22 mouse cellular contexts compared by ENCODE assay signal in the genomic region with DNA sequence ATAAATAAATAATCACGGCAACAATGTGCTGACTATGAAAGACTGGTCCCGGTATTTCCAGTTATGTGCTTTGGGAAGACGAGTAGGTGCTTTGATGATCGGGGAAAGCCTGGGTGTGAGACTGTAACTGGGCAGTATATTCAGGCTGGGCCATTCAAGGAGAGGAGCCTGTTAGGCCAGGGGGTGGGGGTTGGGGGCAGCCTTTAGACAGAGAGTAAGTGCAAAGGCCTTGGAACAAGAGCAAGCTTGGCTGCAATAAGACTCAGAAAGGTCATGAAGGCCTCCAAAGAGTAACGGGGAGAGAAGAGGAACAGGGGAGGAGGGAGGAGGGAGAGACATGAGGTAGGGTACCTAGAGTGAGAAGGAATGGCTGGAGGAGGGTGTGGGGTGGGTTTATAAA. TPM values are rescaled to one million over a fixed set of nuclear protein-coding genes. Genes with fewer than 3 reads are reported as not detected.
DNase-seq lines count a peak whose midpoint lies in the region; ATAC-seq lines count a peak whose summit lies in the region.
"Had no signal": no experiment of that assay in that cellular context is flagged by ENCODE, and none has a peak within 500 bp of the region (broad histone marks: within the 10 kb centered on the region; RNA-seq: fewer than 3 reads in every experiment).

No protein-coding gene starts in this region.

- no peak overlapping the region for H3K4me2 ChIP-seq in midbrain, embryonic 11.5 days
- no peak overlapping the region for H3K4me2 ChIP-seq in midbrain, embryonic 14.5 days (ENCODE audit: low read length)
- H3K4me2 ChIP-seq: embryonic facial prominence, embryonic 12.5 days; forebrain, embryonic 13.5 days; forebrain, embryonic 15.5 days had no signal

- H3K27me3 ChIP-seq in midbrain, embryonic 11.5 days (ENCODE audit: control insufficient read depth, insufficient read depth, low read length), result no peaks in the 10 kb centered on the region
- H3K27me3 ChIP-seq in midbrain, embryonic 14.5 days (ENCODE audit: control insufficient read depth, insufficient read depth, low read length), result no peaks in the 10 kb centered on the region
- H3K27me3 ChIP-seq: CH12.LX; embryonic facial prominence, embryonic 12.5 days; forebrain, embryonic 13.5 days; forebrain, embryonic 15.5 days; Patski had no signal

- no peak overlapping the region for H3K9ac ChIP-seq in midbrain, embryonic 11.5 days (ENCODE audit: low read length)
- H3K9ac ChIP-seq in midbrain, embryonic 14.5 days (replicated peaks; ENCODE audit: low read length), result no peak overlapping the region
- H3K9ac ChIP-seq: embryonic facial prominence, embryonic 12.5 days; forebrain, embryonic 13.5 days; forebrain, embryonic 15.5 days; forebrain, postnatal 0 days had no signal

- ATAC-seq in midbrain, embryonic 11.5 days (ENCODE audit: low FRiP score), result no peak
- no peak for ATAC-seq in midbrain, embryonic 14.5 days (ENCODE audit: low FRiP score, low TSS enrichment)
- ATAC-seq: activated CD4-positive, CD25-positive, alpha-beta regulatory T cell, adult 4 months; CD4-positive, CD25-positive, alpha-beta regulatory T cell, adult 4 months; forebrain, embryonic 13.5 days; forebrain, embryonic 15.5 days; forebrain, postnatal 0 days; Patski had no signal

- DNase-seq in adrenal gland, adult 2 months, result peak; percentile 59
- no peak for DNase-seq in adrenal gland, postnatal 4 days (ENCODE audit: low spot score in 2 of 2)
- DNase-seq in adrenal gland, postnatal 14 days, result peak; percentile 58
- DNase-seq in adrenal gland, adult 18-20 months (ENCODE audit: low spot score in 2 of 2), result no peak
- peak; percentile 79 for DNase-seq in midbrain, embryonic 11.5 days (ENCODE audit: low spot score, missing footprints)
- DNase-seq in midbrain, embryonic 14.5 days, result no peak
- DNase-seq: B cell, adult 2 months; cerebellum, adult 11 months; cerebellum, adult 18-20 months; cerebellum, adult 8-10 months; cerebellum, adult 9-11 months; cerebellum, postnatal 25 days; forebrain, postnatal 0 days had no signal

- H3K36me3 ChIP-seq in midbrain, embryonic 11.5 days (ENCODE audit: control insufficient read depth, insufficient read depth, low read length), result no peaks in the 10 kb centered on the region
- H3K36me3 ChIP-seq in midbrain, embryonic 14.5 days (ENCODE audit: control insufficient read depth, insufficient read depth, low read length), result no peaks in the 10 kb centered on the region
- H3K36me3 ChIP-seq: embryonic facial prominence, embryonic 12.5 days; forebrain, embryonic 15.5 days had no signal

- H3K9me3 ChIP-seq in midbrain, embryonic 11.5 days (ENCODE audit: control insufficient read depth, low read length), result no peaks in the 10 kb centered on the region
- H3K9me3 ChIP-seq in midbrain, embryonic 14.5 days (ENCODE audit: control insufficient read depth, low read length), result no peaks in the 10 kb centered on the region
- H3K9me3 ChIP-seq: embryonic facial prominence, embryonic 10.5 days; embryonic facial prominence, embryonic 12.5 days; forebrain, embryonic 13.5 days; forebrain, embryonic 15.5 days; G1E had no signal

- peaks cover 2% of the 10 kb centered on the region; the same call in 1 of the 2 replicates for H3K4me1 ChIP-seq in midbrain, embryonic 11.5 days (ENCODE audit: control insufficient read depth, insufficient read depth, low read length)
- H3K4me1 ChIP-seq in midbrain, embryonic 14.5 days (ENCODE audit: control insufficient read depth, insufficient read depth, low read length), result peaks cover 10% of the 10 kb centered on the region; the same call in 1 of the 2 replicates
- H3K4me1 ChIP-seq: embryonic facial prominence, embryonic 12.5 days had no signal

- WGBS in midbrain, embryonic 11.5 days, result 90% methylated on average over 5 of the region's 5 CpGs
- 84% methylated on average over 5 of the region's 5 CpGs for WGBS in midbrain, embryonic 14.5 days

- H3K4me3 ChIP-seq in midbrain, embryonic 11.5 days (ENCODE audit: low read depth, low read length), result no peak overlapping the region
- H3K4me3 ChIP-seq in midbrain, embryonic 14.5 days (replicated peaks; ENCODE audit: low read depth, low read length), result no peak overlapping the region
- H3K4me3 ChIP-seq: embryonic facial prominence, embryonic 10.5 days; embryonic facial prominence, embryonic 12.5 days; forebrain, embryonic 13.5 days; forebrain, embryonic 15.5 days had no signal

- H3K27ac ChIP-seq in midbrain, embryonic 11.5 days (ENCODE audit: low read depth, low read length), result no peak overlapping the region
- no peak overlapping the region for H3K27ac ChIP-seq in midbrain, embryonic 14.5 days (replicated peaks; ENCODE audit: low read depth, low read length)
- H3K27ac ChIP-seq: embryonic facial prominence, embryonic 10.5 days; embryonic facial prominence, embryonic 12.5 days; forebrain, embryonic 13.5 days; forebrain, embryonic 15.5 days had no signal

RNA-seq across cellular contexts. Expression of gene Ran, which starts 4.3 kb away (rescaled TPM):
- 100 to 1,000 TPM; 191 to 217 TPM for total RNA-seq in adrenal gland, adult 2 months (2021)
- 53.7 and 71.2 TPM in 2 replicates for polyA plus RNA-seq in adrenal gland, adult 2 months (2012; rRNA removed)
- 100 to 1,000 TPM; 218 to 237 TPM for total RNA-seq in adrenal gland, postnatal 4 days (2021)
- 212 and 219 TPM in 2 replicates for total RNA-seq in adrenal gland, postnatal 14 days (2021)
- total RNA-seq in adrenal gland, adult 18-20 months (2021), result 100 to 1,000 TPM; 185 to 226 TPM
- polyA plus RNA-seq in midbrain, embryonic 11.5 days (2014; fragmentation: Nextera tagmentation; extraction: Ambion mirVana), result 948 and 951 TPM in 2 replicates
- 391 and 451 TPM in 2 replicates for polyA plus RNA-seq in midbrain, embryonic 14.5 days (2014; fragmentation: Nextera tagmentation; extraction: Ambion mirVana)

RNA-seq across cellular contexts. Expression of gene Stx2, which starts 7.2 kb away (rescaled TPM):
- total RNA-seq in adrenal gland, adult 2 months (2021), result 10 to 100 TPM; 25.4 to 25.9 TPM
- polyA plus RNA-seq in adrenal gland, adult 2 months (2012; rRNA removed), result 21.5 and 22.1 TPM in 2 replicates
- 10 to 100 TPM; 41.1 to 48.5 TPM for total RNA-seq in adrenal gland, postnatal 4 days (2021)
- total RNA-seq in adrenal gland, postnatal 14 days (2021), result 27.1 and 27.5 TPM in 2 replicates
- 10 to 100 TPM; 18.2 to 24.4 TPM for total RNA-seq in adrenal gland, adult 18-20 months (2021)
- polyA plus RNA-seq in midbrain, embryonic 11.5 days (2014; fragmentation: Nextera tagmentation; extraction: Ambion mirVana), result 26.0 and 27.6 TPM in 2 replicates
- 10.4 and 15.6 TPM in 2 replicates for polyA plus RNA-seq in midbrain, embryonic 14.5 days (2014; fragmentation: Nextera tagmentation; extraction: Ambion mirVana)

Comparison
In these comparisons a context has a peak if more than half of its experiments do, and no peak if none do; other contexts are left out.
1. DNase-seq: peak in adrenal gland, adult 2 months (single experiment), adrenal gland, postnatal 14 days (single experiment) and midbrain, embryonic 11.5 days (single experiment); none in adrenal gland, postnatal 4 days (0 of 2), adrenal gland, adult 18-20 months (0 of 2) and midbrain, embryonic 14.5 days (single experiment).